ENCODE assay signal across 9 mouse cellular contexts in the genomic region with DNA sequence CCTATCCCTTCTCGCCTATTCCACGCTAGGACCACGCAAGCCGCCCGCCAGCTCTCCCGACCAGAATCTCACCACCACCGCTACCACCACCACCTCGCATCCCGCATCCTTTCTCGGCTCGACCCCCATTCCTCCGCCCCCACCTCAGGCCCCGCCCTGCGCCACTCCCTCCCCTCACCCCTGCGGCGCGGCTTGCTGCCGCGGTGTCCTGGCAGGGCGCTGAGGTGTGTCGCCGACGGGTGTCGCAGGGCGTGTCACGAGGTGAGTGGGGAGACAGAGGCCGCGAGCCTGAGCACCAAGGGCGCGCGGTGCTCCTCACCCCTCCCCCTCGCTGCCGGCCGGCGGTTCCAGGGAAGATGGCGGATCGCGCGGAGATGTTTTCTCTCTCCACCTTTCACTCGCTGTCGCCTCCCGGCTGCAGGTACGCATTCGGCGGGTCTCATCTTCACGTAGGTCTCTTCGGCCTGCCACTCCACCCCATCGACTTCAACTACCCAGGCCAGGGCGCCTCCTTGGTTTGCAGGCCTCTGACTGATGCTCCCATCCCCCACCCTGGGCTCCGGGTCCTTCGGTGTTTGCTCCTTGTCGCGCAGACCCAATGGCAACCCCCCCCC. TPM values are rescaled to one million over a fixed set of nuclear protein-coding genes. Genes with fewer than 3 reads are reported as not detected.
DNase-seq lines count a peak whose midpoint lies in the region; ATAC-seq lines count a peak whose summit lies in the region.
"Had no signal": no experiment of that assay in that cellular context is flagged by ENCODE, and none has a peak within 500 bp of the region (broad histone marks: within the 10 kb centered on the region; RNA-seq: fewer than 3 reads in every experiment).

A gene (plus strand): TSS at position 49 of the 614 bp plus-strand sequence.

- peak within 1 kb of the TSS; percentile 2; the same call in 1 of the 2 replicates for H3K9ac ChIP-seq in heart, embryonic 13.5 days
- H3K9ac ChIP-seq in embryonic facial prominence, embryonic 14.5 days (ENCODE audit: low read depth, low read length): peak within 1 kb of the TSS; percentile 49; the same call in 1 of the 2 replicates
- peak within 1 kb of the TSS; percentile 81 for H3K9ac ChIP-seq in midbrain, embryonic 14.5 days (replicated peaks; ENCODE audit: low read length)

- peaks cover 81% of the 10 kb centered on the region for H3K27me3 ChIP-seq in heart, embryonic 13.5 days (replicated peaks)
- peaks cover 16% of the 10 kb centered on the region; the same call in 1 of the 2 replicates for H3K27me3 ChIP-seq in embryonic facial prominence, embryonic 14.5 days (replicated peaks; ENCODE audit: control insufficient read depth, insufficient read depth, low read length)
- 0 out of 2 replicates have a peak, but pooled peaks cover 4% of the 10 kb centered on the region for H3K27me3 ChIP-seq in midbrain, embryonic 14.5 days (ENCODE audit: control insufficient read depth, insufficient read depth, low read length)

- no peaks in the 10 kb centered on the region for H3K9me3 ChIP-seq in heart, embryonic 13.5 days
- no peaks in the 10 kb centered on the region for H3K9me3 ChIP-seq in embryonic facial prominence, embryonic 14.5 days (ENCODE audit: control insufficient read depth, low read length)
- H3K9me3 ChIP-seq in midbrain, embryonic 14.5 days (ENCODE audit: control insufficient read depth, low read length): no peaks in the 10 kb centered on the region

- H3K4me3 ChIP-seq in heart, embryonic 13.5 days: peak within 1 kb of the TSS; percentile 51
- peak within 1 kb of the TSS; percentile 41 for H3K4me3 ChIP-seq in embryonic facial prominence, embryonic 14.5 days (ENCODE audit: low read depth, low read length)
- H3K4me3 ChIP-seq in midbrain, embryonic 14.5 days (replicated peaks; ENCODE audit: low read depth, low read length): peak within 1 kb of the TSS; percentile 82

- H3K27ac ChIP-seq in heart, embryonic 13.5 days (replicated peaks): no peak within 1 kb of the TSS
- H3K27ac ChIP-seq in embryonic facial prominence, embryonic 14.5 days (replicated peaks; ENCODE audit: low read depth, low read length): no peak within 1 kb of the TSS
- peak within 1 kb of the TSS; percentile 90 for H3K27ac ChIP-seq in midbrain, embryonic 14.5 days (replicated peaks; ENCODE audit: low read depth, low read length)
- H3K27ac ChIP-seq: macrophage had no signal

- ATAC-seq in heart, embryonic 13.5 days (ENCODE audit: extremely low read depth, insufficient number of reproducible peaks, low FRiP score, low TSS enrichment): no peak; the same call in 1 of the 2 replicates
- ATAC-seq in embryonic facial prominence, embryonic 14.5 days (ENCODE audit: low read depth): peak; percentile 71
- peak; percentile 78 for ATAC-seq in midbrain, embryonic 14.5 days (ENCODE audit: low FRiP score, low TSS enrichment)

- WGBS in heart, embryonic 13.5 days: 2% methylated on average over 53 of the region's 53 CpGs
- WGBS in embryonic facial prominence, embryonic 14.5 days: 1% methylated on average over 28 of the region's 53 CpGs
- WGBS in midbrain, embryonic 14.5 days: under 1% methylated on average over 53 of the region's 53 CpGs

- H3K4me2 ChIP-seq in heart, embryonic 13.5 days: peak within 1 kb of the TSS; percentile 86
- peak within 1 kb of the TSS; percentile 70 for H3K4me2 ChIP-seq in embryonic facial prominence, embryonic 14.5 days (ENCODE audit: low read depth, low read length)
- H3K4me2 ChIP-seq in midbrain, embryonic 14.5 days (ENCODE audit: low read length): peak within 1 kb of the TSS; percentile 92

- H3K4me1 ChIP-seq in heart, embryonic 13.5 days: peaks cover 13% of the 10 kb centered on the region
- peaks cover 6% of the 10 kb centered on the region; the same call in 1 of the 2 replicates for H3K4me1 ChIP-seq in embryonic facial prominence, embryonic 14.5 days (ENCODE audit: control insufficient read depth, insufficient read depth, low read length)
- H3K4me1 ChIP-seq in midbrain, embryonic 14.5 days (ENCODE audit: control insufficient read depth, insufficient read depth, low read length): peaks cover 21% of the 10 kb centered on the region

- no peak for DNase-seq in heart, postnatal 4 days
- DNase-seq in adrenal gland, postnatal 4 days (ENCODE audit: low spot score in 2 of 2): no peak
- DNase-seq in embryonic facial prominence, embryonic 14.5 days (ENCODE audit: low spot score): peak; percentile 16
- DNase-seq in layer of hippocampus, postnatal 10 days (ENCODE audit: low spot score in 2 of 2): peak; percentile 70 to 71
- DNase-seq in midbrain, embryonic 14.5 days: peak; percentile 83
- no peak for DNase-seq in Muller cell, postnatal 12 days (ENCODE audit: inconsistent ontology term)
- DNase-seq in kidney, postnatal 36 days: no peak

- H3K36me3 ChIP-seq in heart, embryonic 13.5 days: no peaks in the 10 kb centered on the region
- no peaks in the 10 kb centered on the region for H3K36me3 ChIP-seq in embryonic facial prominence, embryonic 14.5 days (ENCODE audit: control insufficient read depth, insufficient read depth, low read length)
- peaks cover 32% of the 10 kb centered on the region for H3K36me3 ChIP-seq in midbrain, embryonic 14.5 days (ENCODE audit: control insufficient read depth, insufficient read depth, low read length)

RNA-seq across cellular contexts. Expression of the gene that starts here (rescaled TPM):
- 0.27 and 0.45 TPM in 2 replicates for polyA plus RNA-seq in heart, embryonic 13.5 days (2015; fragmentation: Nextera tagmentation; extraction: Ambion mirVana)
- total RNA-seq in heart, postnatal 4 days (2021): under 1 TPM; 0.10 to 0.34 TPM
- total RNA-seq in adrenal gland, postnatal 4 days (2021): 10 to 100 TPM; 20.4 to 22.1 TPM
- polyA plus RNA-seq in embryonic facial prominence, embryonic 14.5 days (2014; fragmentation: Nextera tagmentation; extraction: Ambion mirVana): 4.3 and 5.2 TPM in 2 replicates
- total RNA-seq in layer of hippocampus, postnatal 10 days (2021): 100 to 1,000 TPM; 176 to 186 TPM
- 57.6 and 61.6 TPM in 2 replicates for polyA plus RNA-seq in midbrain, embryonic 14.5 days (2014; fragmentation: Nextera tagmentation; extraction: Ambion mirVana)
- polyA plus RNA-seq: macrophage had no signal

Comparison
In these comparisons a context has a peak if more than half of its experiments do, and no peak if none do; other contexts are left out.
1. RNA of the gene that starts here (total RNA-seq): 176 to 186 TPM in layer of hippocampus, postnatal 10 days and 20.4 to 22.1 TPM in adrenal gland, postnatal 4 days; 0.10 to 0.34 TPM in heart, postnatal 4 days; every median in the first group is over 10 times any median in the second.
2. RNA of the gene that starts here (total RNA-seq): 176 to 186 TPM in layer of hippocampus, postnatal 10 days; 20.4 to 22.1 TPM in adrenal gland, postnatal 4 days; every median in the first group is over 4 times any median in the second.
3. H3K9ac ChIP-seq: peak in every context shown above with its lines; median percentile 81 in midbrain, embryonic 14.5 days; 49 in embryonic facial prominence, embryonic 14.5 days; 2 in heart, embryonic 13.5 days.
4. DNase-seq: peak in embryonic facial prominence, embryonic 14.5 days (single experiment), layer of hippocampus, postnatal 10 days (2 of 2) and midbrain, embryonic 14.5 days (single experiment); none in heart, postnatal 4 days (single experiment), adrenal gland, postnatal 4 days (0 of 2), Muller cell, postnatal 12 days (single experiment) and kidney, postnatal 36 days (0 of 2).
5. Peak in every context shown above with its lines, with median percentiles within 50 percentile points of each other: H3K4me2 ChIP-seq and H3K4me3 ChIP-seq.